Mouse (Mus musculus) C2C12 (cell line): ENCODE results near the gene Slc17a7.

Source experiments
- CTCF ChIP-seq: IDR thresholded peaks from one replicate; pipeline ENCODE4 v1.5.1; 2011; ENCODE audit not compliant: control insufficient read depth, insufficient read depth, insufficient read length
- FOSL1 ChIP-seq: IDR thresholded peaks from one replicate; pipeline ENCODE4 v1.8.0; 2011; ENCODE audit warnings: mild to moderate bottlenecking, low read length; ENCODE audit not compliant: poor library complexity, insufficient read depth, severe bottlenecking
- MYOD1 ChIP-seq: IDR thresholded peaks from one replicate; pipeline ENCODE4 v1.6.1; 2011; ENCODE audit warnings: low read depth; ENCODE audit not compliant: control insufficient read depth, insufficient read length
- MYOG ChIP-seq: IDR thresholded peaks from one replicate; pipeline ENCODE4 v1.6.1; 2011; ENCODE audit not compliant: control insufficient read depth, insufficient read length; ENCODE audit errors: extremely low read depth
- USF1 ChIP-seq: IDR thresholded peaks from one replicate; pipeline ENCODE4 v1.6.1; 2011; ENCODE audit warnings: low read depth, mild to moderate bottlenecking, control low read depth, moderate library complexity

DNA sequence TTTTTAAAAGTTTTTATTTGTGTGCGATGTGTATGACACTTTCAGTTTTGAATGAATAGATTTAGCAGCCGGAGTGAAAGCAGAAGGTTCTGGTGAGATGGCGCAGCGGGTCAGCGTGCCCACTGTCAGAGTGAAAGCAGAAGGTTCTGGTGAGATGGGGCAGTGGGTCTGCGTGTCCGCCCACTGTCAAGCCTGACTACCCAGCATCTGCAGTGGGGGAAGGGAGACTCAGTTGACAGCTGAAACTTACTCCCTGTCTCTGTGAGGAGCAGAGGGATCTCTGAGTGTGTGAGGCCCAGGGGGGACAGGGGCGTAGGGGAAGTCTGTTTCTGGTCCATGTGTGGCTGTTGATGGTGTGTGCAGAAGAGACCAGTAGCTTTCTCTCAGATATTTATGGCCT is 46.2 kb upstream of the Slc17a7 start:
- TF ChIP-seq MYOD1: no peak
- no peak for TF ChIP-seq CTCF
- TF ChIP-seq FOSL1: no peak
- no peak for TF ChIP-seq USF1
- no peak for TF ChIP-seq MYOG
